Mouse (Mus musculus) embryonic facial prominence, embryonic 15.5 days (tissue): ENCODE measurements around the gene Ttll13. TPM values are rescaled to one million over a fixed set of nuclear protein-coding genes. Genes with fewer than 3 reads are reported as not detected.

Experiments
- ATAC-seq: fragments of 200-750 bp; cut with Nextera tagmentation; 2 replicates; pipeline ENCODE4 v1.8.0; 2017; ENCODE audit warnings: low read depth, moderate TSS enrichment; ENCODE audit not compliant: insufficient number of reproducible peaks, low FRiP score, low TSS enrichment
- H3K27ac ChIP-seq: fragments of 300-500 bp; sonication (generic); replicated peaks from 2 replicates; pipeline ENCODE4 v1.5.1; 2015; ENCODE audit warnings: mild to moderate bottlenecking, inconsistent platforms
- H3K27me3 ChIP-seq: fragments of 300-500 bp; sonication (generic); 2 replicates; pipeline ENCODE4 v1.6.1; 2015; ENCODE audit warnings: inconsistent platforms
- H3K36me3 ChIP-seq: fragments of 300-500 bp; sonication (generic); 2 replicates; pipeline ENCODE4 v1.6.1; 2015; ENCODE audit warnings: mild to moderate bottlenecking, inconsistent platforms
- H3K4me1 ChIP-seq: fragments of 300-500 bp; sonication (generic); 2 replicates; pipeline ENCODE4 v1.6.1; 2015; ENCODE audit warnings: inconsistent platforms
- H3K4me2 ChIP-seq: fragments of 300-500 bp; sonication (generic); replicated peaks from 2 replicates; pipeline ENCODE4 v1.6.1; 2015; ENCODE audit warnings: mild to moderate bottlenecking, inconsistent platforms
- H3K4me3 ChIP-seq: fragments of 300-500 bp; sonication (generic); replicated peaks from 2 replicates; pipeline ENCODE4 v1.5.1; 2015; ENCODE audit warnings: mild to moderate bottlenecking, inconsistent platforms
- H3K9ac ChIP-seq: fragments of 300-500 bp; sonication (generic); 2 replicates; pipeline ENCODE4 v1.6.1; 2015; ENCODE audit warnings: inconsistent platforms
- H3K9me3 ChIP-seq: fragments of 300-500 bp; sonication (generic); replicated peaks from 2 replicates; pipeline ENCODE4 v1.6.1; 2016; ENCODE audit warnings: inconsistent platforms
- WGBS: fragments of 180-500 bp; shearing (Covaris S2); methylation state at CpG from one replicate; pipeline ENCODE4 v1.1.7; 2015; 5-methylcytosine and 5-hydroxymethylcytosine counted together
- polyA plus RNA-seq: library from polyadenylated mRNA; unstranded; fragments of >200 nt; fragmentation: Nextera tagmentation; extraction: Ambion mirVana; gene quantifications from 2 replicates; pipeline ENCODE4 v1.2.1, GENCODE M21; 2015

Ttll13 gene
- polyA plus RNA-seq, 1 experiment from 2014 or later = 1.6 TPM

GRCm38 (mm10) chr7:80287736-80288135 is 41.6 kb downstream of the Ttll13 start:
- ATAC-seq = no peak
- Histone ChIP-seq H3K27ac (no peak overlapping the region), H3K9me3 (no peaks in the 10 kb centered on the region), H3K4me1 (no peaks in the 10 kb centered on the region), H3K4me2 (no peak overlapping the region), H3K9ac (no peak overlapping the region), H3K36me3 (peaks cover 67% of the 10 kb centered on the region), H3K27me3 (no peaks in the 10 kb centered on the region), H3K4me3 (no peak overlapping the region)
- 75% methylated on average over 10 of the region's 10 CpGs for WGBS

- peak; percentile 99 for ATAC-seq
- Histone ChIP-seq H3K4me2 (peak within 1 kb of the TSS; percentile 79), H3K36me3 (0 out of 2 replicates have a peak, but pooled peaks cover 7% of the 10 kb centered on the region), H3K27ac (peak within 1 kb of the TSS; percentile 86), H3K9me3 (no peaks in the 10 kb centered on the region), H3K4me3 (peak within 1 kb of the TSS; percentile 83), H3K9ac (peak within 1 kb of the TSS; percentile 65), H3K4me1 (peaks cover 18% of the 10 kb centered on the region), H3K27me3 (no peaks in the 10 kb centered on the region)
- under 1% methylated on average over 52 of the region's 52 CpGs for WGBS
Observed at GRCm38 (mm10) chr7:80294062-80294763, 48.0 kb downstream of the Ttll13 start, which contains the start of gene Prc1. Gene Prc1 (plus strand): TSS chr7:80294450.

GRCm38 (mm10) chr7:80294764-80295648 is 48.8 kb downstream of the Ttll13 start:
- H3K36me3 ChIP-seq = 0 out of 2 replicates have a peak, but pooled peaks cover 7% of the 10 kb centered on the region
- peaks cover 18% of the 10 kb centered on the region for H3K4me1 ChIP-seq
- peak overlapping the region; percentile 79 for H3K4me2 ChIP-seq
- H3K9me3 ChIP-seq = no peaks in the 10 kb centered on the region
- WGBS = 6% methylated on average over 37 of the region's 37 CpGs
- peak; percentile 47; the same call in 1 of the 2 replicates for ATAC-seq
- H3K27ac ChIP-seq = peak overlapping the region; percentile 86
- H3K4me3 ChIP-seq = peak overlapping the region; percentile 83
- peak overlapping the region; percentile 65 for H3K9ac ChIP-seq
- no peaks in the 10 kb centered on the region for H3K27me3 ChIP-seq

GRCm38 (mm10) chr7:80296462-80296861 is 50.3 kb downstream of the Ttll13 start:
- no peak overlapping the region for H3K4me2 ChIP-seq
- no peak for ATAC-seq
- H3K9me3 ChIP-seq = no peaks in the 10 kb centered on the region
- no peak overlapping the region for H3K27ac ChIP-seq
- peaks cover 18% of the 10 kb centered on the region for H3K4me1 ChIP-seq
- peaks cover 10% of the 10 kb centered on the region for H3K36me3 ChIP-seq
- H3K27me3 ChIP-seq = no peaks in the 10 kb centered on the region
- H3K4me3 ChIP-seq = 0 out of 2 replicates have a peak overlapping the region, but pooled peaks have one; percentile 83
- WGBS = 92% methylated on average over 6 of the region's 6 CpGs
- no peak overlapping the region for H3K9ac ChIP-seq

- Histone ChIP-seq H3K4me2 (no peak overlapping the region), H3K9ac (no peak overlapping the region), H3K4me3 (no peak overlapping the region), H3K36me3 (peaks cover 16% of the 10 kb centered on the region), H3K4me1 (peaks cover 18% of the 10 kb centered on the region), H3K27ac (no peak overlapping the region), H3K27me3 (no peaks in the 10 kb centered on the region), H3K9me3 (no peaks in the 10 kb centered on the region)
- no peak for ATAC-seq
- WGBS = 77% methylated on average over 3 of the region's 3 CpGs
Observed at GRCm38 (mm10) chr7:80297041-80297440, 50.9 kb downstream of the Ttll13 start.

GRCm38 (mm10) chr7:80298754-80299153 is 52.6 kb downstream of the Ttll13 start:
- H3K9ac ChIP-seq = no peak overlapping the region
- H3K4me3 ChIP-seq = no peak overlapping the region
- H3K27ac ChIP-seq = no peak overlapping the region
- peaks cover 28% of the 10 kb centered on the region for H3K36me3 ChIP-seq
- no peaks in the 10 kb centered on the region for H3K9me3 ChIP-seq
- H3K4me1 ChIP-seq = peaks cover 18% of the 10 kb centered on the region
- H3K27me3 ChIP-seq = no peaks in the 10 kb centered on the region
- 89% methylated on average over 4 of the region's 4 CpGs for WGBS
- no peak for ATAC-seq
- H3K4me2 ChIP-seq = no peak overlapping the region

GRCm38 (mm10) chr7:80299568-80299967 is 53.4 kb downstream of the Ttll13 start:
- no peak overlapping the region for H3K4me3 ChIP-seq
- WGBS = 91% methylated on average over 3 of the region's 3 CpGs
- H3K9ac ChIP-seq = no peak overlapping the region
- H3K27me3 ChIP-seq = no peaks in the 10 kb centered on the region
- no peaks in the 10 kb centered on the region for H3K9me3 ChIP-seq
- peaks cover 35% of the 10 kb centered on the region for H3K36me3 ChIP-seq
- ATAC-seq = no peak
- H3K27ac ChIP-seq = no peak overlapping the region
- no peak overlapping the region for H3K4me2 ChIP-seq
- peaks cover 18% of the 10 kb centered on the region for H3K4me1 ChIP-seq

- Histone ChIP-seq H3K9ac (no peak overlapping the region), H3K9me3 (no peaks in the 10 kb centered on the region), H3K4me2 (no peak overlapping the region), H3K4me3 (no peak overlapping the region), H3K27ac (no peak overlapping the region), H3K27me3 (no peaks in the 10 kb centered on the region), H3K4me1 (peaks cover 8% of the 10 kb centered on the region), H3K36me3 (peaks cover 54% of the 10 kb centered on the region)
- WGBS = 86% methylated on average over 2 of the region's 2 CpGs
- no peak for ATAC-seq
Observed at GRCm38 (mm10) chr7:80301522-80301921, 55.3 kb downstream of the Ttll13 start.

GRCm38 (mm10) chr7:80307766-80308165 is 61.6 kb downstream of the Ttll13 start:
- Histone ChIP-seq H3K9ac (no peak overlapping the region), H3K27me3 (no peaks in the 10 kb centered on the region), H3K4me2 (no peak overlapping the region), H3K27ac (no peak overlapping the region), H3K4me3 (no peak overlapping the region), H3K36me3 (peaks cover 86% of the 10 kb centered on the region), H3K4me1 (no peaks in the 10 kb centered on the region), H3K9me3 (no peaks in the 10 kb centered on the region)
- WGBS = 72% methylated on average over 3 of the region's 3 CpGs
- ATAC-seq = no peak
